Mouse (Mus musculus) E14TG2a.4 (cell line): ENCODE data around the gene Nek8.

Experiments used
- CTCF ChIP-seq: conservative IDR thresholded peaks from 2 replicates; pipeline ENCODE4 v1.5.1; 2014; ENCODE audit warnings: low read length
- NANOG ChIP-seq: IDR thresholded peaks from 2 replicates; pipeline ENCODE4 v1.6.1; 2014; ENCODE audit warnings: borderline replicate concordance, low read length, mixed read lengths
- POU5F1 ChIP-seq: IDR thresholded peaks from 2 replicates; pipeline ENCODE4 v1.6.1; 2014; ENCODE audit warnings: low read length, borderline replicate concordance

GRCm38 (mm10) chr11:78204287-78204686, 27.8 kb upstream of the Nek8 start:
- no peak for TF ChIP-seq CTCF
- TF ChIP-seq NANOG = no peak
- no peak for TF ChIP-seq POU5F1
